Mouse (Mus musculus) retina, postnatal 1 day (tissue): ENCODE results near the gene Grik4.
A peak's percentile ranks its signal among the peaks of the same experiment; 100 is the strongest.

Experiments
- DNase-seq: peaks from one replicate; pipeline ENCODE4 v3.0.0-alpha.2; 2012

Grik4 gene

DNA sequence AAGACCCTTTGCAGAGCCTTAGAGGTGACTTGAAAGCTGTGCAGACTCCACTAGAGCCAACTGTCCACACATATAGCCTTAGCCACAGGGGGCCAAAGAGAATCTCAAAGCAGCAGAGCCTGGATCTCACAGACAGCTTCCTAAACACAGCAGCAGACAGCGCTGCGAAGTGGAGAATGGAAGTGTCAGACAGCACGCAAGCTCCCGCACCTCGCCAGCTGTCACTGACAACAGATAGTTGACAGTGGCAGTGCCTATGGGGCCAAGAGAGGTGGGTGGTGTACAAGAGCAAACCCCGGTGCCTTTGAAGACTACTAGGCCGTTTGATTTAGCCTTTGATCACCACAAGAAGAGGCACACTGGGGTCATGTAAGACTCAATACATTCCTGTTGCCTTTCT is 395.3 kb downstream of the Grik4 start:
- DNase-seq = no peak

- DNase-seq = no peak
These were observed 399.8 kb downstream of the Grik4 start for GRCm38 (mm10) chr9:42544521-42544920.

DNA sequence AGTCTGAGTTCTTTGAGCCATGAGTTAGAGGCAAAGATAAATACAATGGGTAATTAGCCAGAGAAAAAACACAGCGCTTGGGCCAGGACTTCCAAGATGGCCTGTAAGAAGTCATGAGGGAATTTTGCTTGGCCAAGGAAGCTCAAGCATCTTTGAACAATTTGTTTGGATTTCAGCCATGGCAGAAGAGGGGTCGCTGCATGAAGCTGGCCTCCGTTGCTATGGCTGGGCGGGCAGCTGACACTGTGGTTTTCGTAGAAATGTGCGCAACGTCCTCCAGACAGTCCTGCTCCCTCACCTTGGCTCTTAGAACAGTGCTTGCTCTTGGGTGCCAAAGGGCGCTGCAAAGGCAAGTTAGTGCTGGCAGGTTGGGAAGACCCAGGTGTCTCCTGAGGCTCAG is 410.8 kb downstream of the Grik4 start:
- no peak for DNase-seq

- DNase-seq = no peak
These were observed 411.3 kb downstream of the Grik4 start for GRCm38 (mm10) chr9:42533041-42533440.

DNA sequence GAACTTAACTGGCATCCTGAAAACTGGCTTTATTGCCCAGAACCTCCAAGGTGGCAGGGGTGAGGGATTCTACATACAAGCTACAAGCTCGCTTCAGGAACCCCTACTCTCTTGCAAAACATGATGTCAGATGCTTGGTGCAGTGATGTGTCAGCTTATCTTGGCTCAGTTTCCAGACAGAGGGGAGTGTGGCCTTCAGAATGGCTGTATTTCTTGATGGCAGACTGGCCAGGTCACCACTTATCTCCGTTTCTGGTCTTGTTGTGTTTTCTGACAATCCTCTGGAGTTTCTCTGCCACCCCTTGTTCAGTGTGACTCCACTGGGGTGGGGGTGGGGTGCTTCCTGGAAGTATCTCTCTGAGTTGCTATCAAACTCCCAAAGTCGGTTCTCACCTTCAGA is 412.3 kb downstream of the Grik4 start:
- no peak for DNase-seq

DNA sequence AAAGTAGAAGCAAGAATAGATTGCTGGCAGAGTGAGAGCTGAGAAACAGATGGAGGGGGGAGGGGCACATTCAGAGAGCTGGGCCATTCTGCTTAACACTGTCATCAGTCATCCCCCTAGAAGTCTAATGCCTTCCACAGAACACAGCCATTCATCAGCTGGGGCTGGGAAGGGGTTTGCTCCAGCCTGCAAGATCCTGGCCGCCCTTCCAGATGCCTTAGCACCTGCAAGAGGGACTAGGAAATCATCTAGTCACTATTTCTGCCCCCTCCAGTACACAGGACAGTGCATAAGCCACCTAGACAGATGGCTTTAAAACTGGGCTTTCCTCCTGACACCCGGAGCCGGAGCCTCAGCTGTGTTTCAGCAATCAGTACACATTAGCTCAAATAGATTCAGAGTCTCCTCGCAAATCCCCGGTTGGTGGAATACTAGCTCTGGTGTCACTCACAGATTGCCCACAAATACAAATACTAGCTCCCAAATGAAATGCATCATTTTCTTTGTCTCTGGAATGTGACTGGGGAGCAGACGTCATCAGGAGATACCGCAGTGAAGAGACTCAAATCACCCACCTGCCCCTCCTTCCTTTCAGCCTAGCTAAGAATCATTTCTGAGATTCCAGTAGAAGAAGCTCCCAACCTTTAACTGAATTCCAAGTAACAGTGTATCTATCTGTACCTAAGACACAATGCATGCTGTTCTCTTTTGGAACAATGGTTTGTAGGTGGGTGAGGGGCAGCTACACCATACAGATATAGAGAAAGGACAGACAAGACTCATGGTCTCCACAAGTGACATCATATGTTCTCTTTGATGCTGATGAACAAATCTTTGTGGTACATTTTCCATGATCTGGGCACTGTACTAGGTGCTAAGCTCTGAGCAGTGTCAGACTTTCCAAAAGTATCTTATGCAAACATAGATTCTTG is 413.8 kb downstream of the Grik4 start:
- no peak for DNase-seq

- DNase-seq = peak; percentile 74
These were observed 423.7 kb downstream of the Grik4 start for GRCm38 (mm10) chr9:42520587-42521084.

DNA sequence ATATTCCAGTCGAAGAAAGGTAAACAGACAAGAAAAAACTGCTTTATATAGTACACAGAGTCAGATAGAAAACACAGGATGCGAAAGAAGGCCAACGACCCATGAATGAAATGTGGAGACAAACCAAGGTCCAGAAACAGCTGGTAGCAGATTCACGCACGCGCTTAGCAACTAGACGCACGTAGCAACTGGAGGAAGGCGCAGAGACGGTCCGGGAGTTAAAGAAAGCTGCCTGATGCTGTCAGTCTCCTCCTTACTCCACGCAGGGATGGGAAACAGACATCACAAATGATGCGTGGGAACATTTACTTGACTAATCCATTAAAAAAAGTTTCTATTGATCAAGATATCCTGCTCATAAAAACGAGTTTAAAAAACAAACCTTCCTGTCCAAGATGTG is 426.1 kb downstream of the Grik4 start:
- DNase-seq = no peak

DNA sequence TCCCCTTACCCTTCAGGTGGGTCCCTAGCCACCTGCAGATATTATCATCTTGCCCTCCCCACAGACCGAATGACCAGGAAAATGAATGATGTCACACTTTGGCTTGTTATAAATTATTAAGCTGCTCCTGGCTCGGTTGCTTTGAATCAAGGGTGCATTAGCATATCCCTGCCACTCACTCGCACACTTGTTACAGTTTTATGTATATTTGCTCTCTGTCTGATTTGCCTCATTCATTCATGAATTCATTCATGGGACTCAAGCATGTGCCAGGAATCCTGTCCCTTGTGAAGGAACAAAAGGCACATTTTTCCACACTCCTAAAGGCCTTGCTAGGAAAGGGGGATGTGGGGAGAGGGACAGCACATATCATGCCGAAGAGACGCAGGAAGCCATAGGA is 431.1 kb downstream of the Grik4 start:
- no peak for DNase-seq

- DNase-seq = no peak
These were observed 432.0 kb downstream of the Grik4 start for GRCm38 (mm10) chr9:42512312-42512711.

DNA sequence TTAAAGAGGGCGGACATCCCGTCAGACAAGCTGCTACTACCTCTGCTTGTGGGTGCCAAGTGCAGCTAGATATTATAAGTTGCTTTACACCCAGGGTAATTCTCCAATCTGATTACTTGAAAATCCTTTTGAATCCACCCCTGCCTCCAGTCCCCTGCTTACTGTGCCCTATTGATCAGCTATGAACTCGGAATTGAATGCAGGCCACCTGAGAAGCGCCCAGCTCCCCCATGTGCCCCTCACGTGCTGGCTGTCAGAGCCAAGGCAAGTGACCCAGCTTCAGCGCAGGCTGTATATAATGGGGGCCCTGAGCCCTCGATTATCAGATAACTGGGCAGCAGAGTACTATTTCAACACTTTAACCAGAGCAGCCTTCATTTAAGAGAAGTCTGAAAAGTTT is 436.1 kb downstream of the Grik4 start:
- no peak for DNase-seq

- no peak for DNase-seq
These were observed 436.6 kb downstream of the Grik4 start, which contains the start of gene Tbcel for GRCm38 (mm10) chr9:42507709-42508108. Gene Tbcel (minus strand): TSS chr9:42507809.

- DNase-seq = no peak
These were observed 437.3 kb downstream of the Grik4 start for GRCm38 (mm10) chr9:42507022-42507421.

DNA sequence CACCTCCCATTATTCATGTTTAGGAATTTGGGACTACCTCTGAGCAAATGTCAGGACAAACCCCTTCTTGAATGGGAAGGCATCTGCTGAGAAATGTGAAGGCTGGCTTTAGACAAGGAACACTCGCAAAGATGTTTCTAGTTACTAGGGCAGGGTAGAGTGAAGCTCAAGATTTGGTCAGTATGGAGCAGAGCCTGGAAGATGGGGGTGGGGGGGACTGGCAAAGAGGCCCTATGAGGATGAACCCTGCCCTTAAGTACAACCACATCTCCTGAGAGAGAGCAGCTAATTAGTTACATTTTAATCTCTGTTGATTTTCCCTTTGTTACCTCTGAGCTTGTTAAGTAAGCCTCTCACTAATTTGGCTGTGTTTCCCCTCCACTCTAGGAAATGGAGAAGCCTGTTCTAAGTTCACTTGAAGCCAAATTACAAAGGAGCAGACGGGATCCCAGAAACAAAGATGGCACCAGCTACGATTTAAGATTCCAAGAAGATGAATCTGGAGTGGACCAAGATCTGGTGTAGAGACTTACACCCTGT is 439.3 kb downstream of the Grik4 start:
- no peak for DNase-seq

GRCm38 (mm10) chr9:42504559-42504958 is 439.7 kb downstream of the Grik4 start:
- no peak for DNase-seq

DNA sequence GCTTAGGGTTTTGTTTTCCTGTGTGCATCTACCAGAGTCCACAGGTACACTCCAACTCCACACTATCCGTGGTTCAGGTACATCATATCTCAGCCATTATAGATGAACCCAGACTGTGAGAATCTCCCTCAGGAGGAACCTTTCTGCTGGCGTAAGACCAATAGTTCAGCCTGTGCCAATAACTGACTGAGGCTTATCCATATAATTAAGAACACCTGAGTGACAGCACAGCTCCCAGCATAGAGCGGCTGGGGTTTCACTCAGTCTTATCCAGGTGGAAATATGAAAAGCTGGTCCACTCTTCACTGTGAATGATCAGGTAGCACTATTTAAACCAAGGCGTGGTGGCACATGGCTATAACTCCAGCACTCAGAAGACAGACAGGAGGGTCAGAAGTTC is 440.6 kb downstream of the Grik4 start:
- no peak for DNase-seq

DNA sequence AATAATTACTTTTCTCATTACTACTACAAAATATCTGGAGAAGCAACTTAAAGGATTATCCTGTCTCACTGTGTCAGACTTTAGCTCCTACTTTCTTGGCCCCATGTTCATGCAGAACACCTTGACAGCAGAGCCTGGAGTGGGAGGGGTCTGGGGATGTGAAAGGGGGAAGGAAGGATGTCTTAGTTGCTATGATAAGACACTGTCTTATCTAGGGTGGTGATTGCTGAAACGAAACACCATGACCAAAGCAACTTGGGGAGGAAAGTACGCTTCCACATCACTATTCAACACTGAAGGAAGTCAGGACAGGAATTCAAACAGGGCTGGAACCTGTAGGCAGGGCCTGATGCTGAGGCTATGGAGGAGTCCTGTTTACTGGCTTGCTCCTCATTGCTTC is 448.0 kb downstream of the Grik4 start:
- DNase-seq = no peak

- DNase-seq = no peak
These were observed 452.5 kb downstream of the Grik4 start for GRCm38 (mm10) chr9:42491780-42492179.

DNA sequence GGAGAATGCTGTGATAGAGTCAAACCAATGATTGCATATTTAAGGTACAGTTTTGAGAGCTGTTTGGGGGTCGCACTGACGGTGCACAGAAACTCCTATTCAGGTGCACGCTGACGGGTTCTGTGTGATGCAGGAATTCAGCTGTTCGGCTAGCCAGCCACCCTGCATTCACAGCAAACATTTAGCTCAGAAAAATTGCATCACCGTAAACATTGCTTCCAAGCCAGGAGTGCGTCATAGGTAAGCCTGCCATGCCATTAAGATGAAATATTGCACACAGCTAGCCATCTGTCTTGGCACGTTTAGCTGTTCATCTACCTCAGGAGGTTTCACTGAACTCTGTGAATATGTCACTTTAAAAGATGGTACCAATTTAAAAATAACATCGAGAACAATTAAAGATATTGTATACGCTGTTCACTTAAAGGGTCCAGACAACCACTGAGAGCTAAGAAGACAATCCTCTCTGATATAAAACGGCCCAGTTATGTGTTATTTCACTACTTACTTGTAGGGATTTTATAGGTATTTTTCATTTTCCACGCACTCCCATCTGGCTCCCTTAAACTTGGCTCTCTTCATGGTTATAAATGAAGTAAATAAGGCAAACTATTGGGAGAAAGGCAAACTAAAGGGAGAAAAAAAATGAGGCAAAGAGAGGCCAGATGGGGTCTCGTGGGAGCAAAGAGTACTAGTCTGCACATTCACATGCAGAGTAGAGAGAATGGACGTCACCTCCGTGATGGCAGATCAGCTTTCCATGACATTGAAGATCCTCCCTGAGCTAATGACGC is 453.5 kb downstream of the Grik4 start:
- DNase-seq = no peak

DNA sequence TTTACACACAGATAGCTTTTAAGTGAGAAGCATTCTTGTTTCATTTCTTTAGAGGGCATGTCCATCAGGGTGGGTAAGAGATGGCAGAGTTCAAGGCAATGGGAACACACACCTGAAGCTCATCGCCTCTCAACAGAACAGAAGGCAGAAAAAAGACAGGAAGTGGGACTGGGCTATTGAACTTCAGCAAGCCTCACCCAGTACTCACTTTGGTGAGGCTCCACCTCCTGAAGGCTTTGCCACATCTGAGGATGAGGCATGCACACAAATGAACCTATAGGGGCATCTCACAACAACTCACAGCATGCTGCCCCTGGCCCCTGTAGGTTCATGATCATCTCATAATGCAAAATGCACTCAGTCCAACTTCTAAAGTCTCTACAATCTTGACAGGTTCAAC is 456.2 kb downstream of the Grik4 start:
- DNase-seq = no peak

- no peak for DNase-seq
These were observed 457.4 kb downstream of the Grik4 start for GRCm38 (mm10) chr9:42486913-42487312.

DNA sequence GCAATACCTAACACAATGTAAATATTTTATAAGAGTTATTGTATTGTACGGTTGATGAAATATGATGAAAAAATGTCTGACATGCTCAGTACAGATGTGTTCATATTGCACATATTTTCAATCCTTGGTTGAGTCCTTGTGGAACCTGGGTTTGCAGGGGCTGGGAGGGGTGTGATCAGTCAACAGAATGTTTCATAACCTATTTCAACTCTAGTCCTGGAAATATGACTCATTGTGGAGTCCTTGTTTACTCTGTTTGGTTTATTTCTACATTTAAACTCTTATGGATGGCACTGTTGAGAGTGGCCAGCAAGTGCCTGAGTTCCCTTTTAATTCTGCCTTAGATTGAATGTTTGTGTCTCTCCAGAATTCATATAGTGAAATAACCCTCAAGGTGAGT is 459.6 kb downstream of the Grik4 start:
- no peak for DNase-seq

DNA sequence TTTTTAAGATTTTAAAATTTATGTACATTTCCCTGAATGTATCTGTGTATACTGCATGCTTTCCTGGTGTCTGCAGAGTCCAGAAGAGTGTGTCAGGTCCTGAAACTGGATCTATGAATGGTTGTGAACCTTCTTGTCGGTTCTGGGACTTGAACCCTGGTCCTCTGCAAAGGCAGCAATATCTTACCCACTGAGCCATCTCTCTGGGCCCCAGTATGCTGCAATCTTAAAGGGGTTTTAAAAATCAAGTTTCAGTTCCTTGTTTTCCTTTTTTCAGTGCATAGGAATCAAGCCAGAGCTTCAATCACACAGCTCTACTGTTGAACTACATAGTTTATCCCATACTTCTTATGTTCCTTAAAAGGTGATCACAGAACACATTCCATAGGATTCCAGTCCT is 461.3 kb downstream of the Grik4 start:
- no peak for DNase-seq

GRCm38 (mm10) chr9:42476166-42476565 is 468.1 kb downstream of the Grik4 start:
- no peak for DNase-seq
